Mouse (Mus musculus) kidney, adult 2 months (tissue): ENCODE measurements around the gene Cfap69.

ENCODE experiments used
- CTCF ChIP-seq: fragments of 200-500 bp; conservative IDR thresholded peaks from 2 replicates; pipeline ENCODE4 v1.5.1; 2011; ENCODE audit warnings: low read depth, mild to moderate bottlenecking, control low read depth, low read length, moderate library complexity, mixed read lengths; ENCODE audit not compliant: insufficient read depth, insufficient read length
- POLR2A ChIP-seq: fragments of 200-500 bp; IDR thresholded peaks from one replicate; pipeline ENCODE4 v1.6.1; 2011; ENCODE audit warnings: low read depth, low read length, control low read depth

DNA sequence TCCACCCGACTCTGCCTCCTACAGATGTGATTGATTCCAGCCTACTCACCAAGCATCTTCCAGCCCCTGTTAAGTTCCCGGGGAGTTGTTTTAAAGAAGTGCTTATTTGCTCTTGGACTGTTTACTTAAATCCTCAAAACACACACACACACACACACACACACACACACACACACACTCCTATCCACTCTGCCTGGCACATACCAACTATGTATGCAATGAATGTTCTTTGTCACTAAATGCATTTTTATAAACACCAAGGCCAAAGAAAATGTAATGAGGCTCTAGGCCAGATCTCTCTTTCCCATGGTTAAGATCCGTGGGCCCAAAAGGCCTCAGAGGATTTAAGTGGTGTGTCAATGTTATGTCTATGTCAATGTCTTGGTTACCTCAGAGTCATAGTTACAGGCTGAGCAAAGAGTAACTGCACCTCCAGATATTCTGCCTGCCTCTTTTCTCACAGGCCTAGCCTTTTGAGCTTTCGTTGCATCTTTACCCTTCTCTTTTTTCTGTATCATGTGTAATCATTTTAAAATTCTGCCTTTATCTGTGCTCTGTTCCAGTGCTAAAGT lies 28.2 kb upstream of the Cfap69 start:
- TF ChIP-seq POLR2A (no peak), CTCF (no peak)
